Mouse (Mus musculus): ENCODE data around the gene Klhl3.

GRCm38 (mm10) chr13:58045278-58045677 lies 68.1 kb downstream of the Klhl3 start:
- TF ChIP-seq CTCF (IDR thresholded peaks at IDR 0.05; ENCODE audit: low read depth) (peak; percentile 58), EP300 (optimal IDR thresholded peaks at IDR 0.05) (no peak)
